Mouse (Mus musculus): ENCODE results near the gene Hist1h4m. TPM values are rescaled to one million over a fixed set of nuclear protein-coding genes. Genes with fewer than 3 reads are reported as not detected.
"Not testable (repeated sequence)": the region's sequence is repeated elsewhere in the genome, so short reads cannot be mapped to it uniquely, and the experiment has no call there.

Gene Hist1h4m
- polyA plus RNA-seq, 1 experiment from 2014 or later, result not detected

DNA sequence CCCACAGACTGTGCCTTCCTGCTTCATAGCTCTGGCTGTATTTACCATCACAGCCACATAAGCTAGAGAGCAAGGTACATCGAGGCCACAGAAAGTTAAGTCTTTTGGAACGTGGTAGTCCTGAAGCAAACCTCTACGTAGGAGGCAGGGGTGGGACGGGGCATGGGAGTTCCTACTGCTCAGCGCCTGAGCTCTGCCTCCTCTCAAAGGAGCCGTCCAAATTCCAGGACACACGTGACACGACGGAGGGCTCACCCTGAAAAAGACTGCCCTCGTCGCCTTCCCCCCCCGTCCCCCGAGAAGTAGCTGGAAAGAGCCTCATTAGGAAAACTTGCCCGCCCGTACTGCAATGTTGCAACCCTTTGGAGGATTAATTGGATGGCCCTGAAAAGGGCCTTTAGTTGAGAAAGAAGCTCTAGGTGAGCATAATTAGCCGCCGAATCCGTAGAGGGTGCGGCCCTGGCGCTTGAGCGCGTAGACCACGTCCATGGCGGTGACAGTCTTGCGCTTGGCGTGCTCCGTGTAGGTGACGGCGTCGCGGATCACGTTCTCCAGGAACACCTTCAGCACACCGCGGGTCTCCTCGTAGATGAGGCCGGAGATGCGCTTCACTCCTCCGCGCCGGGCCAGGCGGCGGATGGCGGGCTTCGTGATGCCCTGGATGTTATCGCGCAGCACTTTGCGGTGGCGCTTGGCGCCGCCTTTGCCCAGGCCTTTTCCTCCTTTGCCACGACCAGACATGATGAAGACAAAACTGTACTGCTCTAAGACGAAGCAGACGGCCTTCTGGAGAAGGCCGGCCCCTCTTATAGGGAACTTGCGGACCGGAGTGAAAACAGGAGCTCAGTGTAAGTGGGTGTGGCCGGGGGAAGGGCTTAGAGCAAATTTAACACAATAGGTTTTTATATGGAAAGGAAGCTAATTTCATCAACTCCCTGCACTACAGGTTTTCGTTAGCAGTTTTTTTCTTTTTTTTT lies 20.2 kb downstream of the Hist1h4m start, which contains the start of gene Hist1h4n:
Gene Hist1h4n, minus strand, starts transcription at position 779 of the 977 bp plus-strand sequence.
- 0% methylated on average over 18 of the region's 58 CpGs for WGBS
- not testable (repeated sequence) for H3K9me3 ChIP-seq (ENCODE audit: control insufficient read depth, low read length); H3K4me2 ChIP-seq (replicated peaks; ENCODE audit: low read depth, low read length); H3K36me3 ChIP-seq (ENCODE audit: control insufficient read depth, insufficient read depth, low read length); H3K9ac ChIP-seq (ENCODE audit: low read depth, low read length); H3K27me3 ChIP-seq (ENCODE audit: control insufficient read depth, insufficient read depth, low read length); H3K4me1 ChIP-seq (ENCODE audit: control insufficient read depth, insufficient read depth, low read length)
- peak; percentile 88 for ATAC-seq (ENCODE audit: low FRiP score, low TSS enrichment)
- H3K4me3 ChIP-seq (ENCODE audit: low read length), result peak within 1 kb of the TSS; percentile 10; the same call in 1 of the 2 replicates
- H3K27ac ChIP-seq (ENCODE audit: low read depth, low read length), result 0 out of 2 replicates have a peak within 1 kb of the TSS, but pooled peaks have one; percentile 59

DNA sequence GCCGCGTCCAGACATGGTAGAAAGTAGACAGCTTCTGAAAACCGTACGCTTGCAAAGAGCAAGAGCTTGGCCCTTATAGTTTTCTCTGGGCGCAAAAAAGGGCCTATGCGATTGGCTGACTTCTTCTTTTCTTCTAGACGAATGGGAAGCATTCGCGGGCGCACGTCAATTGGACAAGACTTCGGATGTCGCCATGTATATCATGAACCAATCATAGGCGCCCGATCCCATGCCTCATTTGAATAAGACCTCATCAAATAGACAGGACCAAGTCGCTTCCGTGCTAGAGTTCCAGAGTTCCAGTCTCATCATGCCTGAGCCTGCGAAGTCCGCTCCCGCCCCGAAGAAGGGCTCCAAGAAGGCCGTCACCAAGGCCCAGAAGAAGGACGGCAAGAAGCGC lies 21.9 kb downstream of the Hist1h4m start, which contains the start of the genes Hist1h2ap and Hist1h2br:
Gene Hist1h2ap, minus strand, starts transcription at position 47 of the 400 bp plus-strand sequence.
Gene Hist1h2br, plus strand, starts transcription at position 283 of the 400 bp plus-strand sequence.
- WGBS, result no CpG with 5 or more reads among the region's 24 CpGs
- not testable (repeated sequence) for H3K4me3 ChIP-seq (ENCODE audit: low read length)
- peak; percentile 95 for ATAC-seq (ENCODE audit: low FRiP score, low TSS enrichment)

DNA sequence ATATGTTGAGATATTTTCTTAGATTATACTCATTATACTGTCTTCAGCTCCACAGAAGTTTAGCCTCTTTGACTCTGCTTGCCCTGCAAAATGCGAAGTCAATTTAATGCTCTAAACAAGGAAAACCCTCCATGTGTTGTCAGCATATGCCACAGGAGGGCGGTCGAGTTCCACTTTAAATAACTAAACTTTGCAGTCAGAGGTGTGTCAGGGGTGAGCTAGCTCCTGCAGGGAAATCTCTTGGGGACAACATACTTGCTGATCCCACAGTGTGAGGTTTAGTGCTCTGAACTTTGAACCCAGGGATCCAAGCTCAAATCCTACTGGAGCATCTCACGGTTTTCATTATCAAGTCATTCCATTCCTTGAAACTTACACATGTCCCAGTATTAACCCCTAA lies 29.0 kb downstream of the Hist1h4m start:
- peak; percentile 74 for ATAC-seq (ENCODE audit: low FRiP score, low TSS enrichment)
- not testable (repeated sequence) for H3K9me3 ChIP-seq (ENCODE audit: control insufficient read depth, low read length); H3K4me3 ChIP-seq (ENCODE audit: low read length); H3K9ac ChIP-seq (ENCODE audit: low read depth, low read length); H3K27me3 ChIP-seq (ENCODE audit: control insufficient read depth, insufficient read depth, low read length); H3K27ac ChIP-seq (ENCODE audit: low read depth, low read length); H3K4me2 ChIP-seq (replicated peaks; ENCODE audit: low read depth, low read length); H3K36me3 ChIP-seq (ENCODE audit: control insufficient read depth, insufficient read depth, low read length); H3K4me1 ChIP-seq (ENCODE audit: control insufficient read depth, insufficient read depth, low read length)
- WGBS, result no CpG with 5 or more reads among the region's 4 CpGs

More for the DNA sequence above, 21.9 kb downstream of the Hist1h4m start, which contains the start of the genes Hist1h2ap and Hist1h2br:
- not testable (repeated sequence) for H3K27ac ChIP-seq (ENCODE audit: low read depth, low read length); H3K4me2 ChIP-seq (replicated peaks; ENCODE audit: low read depth, low read length); H3K9me3 ChIP-seq (ENCODE audit: control insufficient read depth, low read length); H3K9ac ChIP-seq (ENCODE audit: low read depth, low read length); H3K4me1 ChIP-seq (ENCODE audit: control insufficient read depth, insufficient read depth, low read length); H3K27me3 ChIP-seq (ENCODE audit: control insufficient read depth, insufficient read depth, low read length); H3K36me3 ChIP-seq (ENCODE audit: control insufficient read depth, insufficient read depth, low read length)

DNA sequence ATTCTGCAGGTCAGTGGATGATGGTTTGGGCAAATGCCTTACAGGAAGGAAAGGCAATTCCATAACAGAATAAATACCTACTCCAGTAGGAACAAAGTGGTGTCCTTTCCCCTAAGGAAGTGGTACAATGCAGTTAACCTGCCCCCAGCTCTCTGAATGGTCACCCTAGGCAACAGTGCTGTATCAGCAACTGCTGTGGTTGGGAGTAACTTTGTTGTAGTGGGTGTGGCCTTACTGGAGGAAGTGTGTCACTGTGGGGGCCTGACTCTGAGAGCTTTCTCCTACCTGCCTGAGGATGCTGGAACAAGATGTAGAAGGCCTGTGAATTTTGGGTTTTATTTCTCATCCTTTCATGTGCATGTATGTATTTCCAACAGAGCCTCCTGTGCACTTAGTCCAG lies 34.8 kb downstream of the Hist1h4m start:
- ATAC-seq (ENCODE audit: low FRiP score, low TSS enrichment); H3K9ac ChIP-seq (ENCODE audit: low read depth, low read length); H3K4me2 ChIP-seq (replicated peaks; ENCODE audit: low read depth, low read length); H3K36me3 ChIP-seq (ENCODE audit: control insufficient read depth, insufficient read depth, low read length); H3K27me3 ChIP-seq (ENCODE audit: control insufficient read depth, insufficient read depth, low read length); H3K27ac ChIP-seq (ENCODE audit: low read depth, low read length); H3K4me1 ChIP-seq (ENCODE audit: control insufficient read depth, insufficient read depth, low read length); H3K4me3 ChIP-seq (ENCODE audit: low read length); H3K9me3 ChIP-seq (ENCODE audit: control insufficient read depth, low read length): not testable (repeated sequence)

DNA sequence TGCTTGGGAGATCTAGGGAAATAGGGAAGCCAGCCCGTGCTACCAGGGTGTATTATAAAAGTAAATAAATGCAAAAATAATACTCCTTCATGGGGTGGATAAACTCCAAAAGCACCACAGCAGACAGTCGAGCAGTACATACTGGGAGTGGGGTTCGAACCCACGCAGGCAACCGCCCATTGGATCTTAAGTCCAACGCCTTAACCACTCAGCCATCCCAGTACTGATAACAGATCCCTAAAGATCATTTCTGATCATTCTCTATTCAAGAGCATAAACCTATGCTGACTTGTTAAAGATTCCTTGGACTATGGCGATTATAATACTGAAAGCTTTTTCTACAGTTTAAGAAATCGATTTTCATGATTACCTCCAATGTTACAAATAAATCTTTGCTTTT lies 36.3 kb downstream of the Hist1h4m start:
- no peaks in the 10 kb centered on the region for H3K4me1 ChIP-seq (ENCODE audit: control insufficient read depth, insufficient read depth, low read length)
- H3K36me3 ChIP-seq (ENCODE audit: control insufficient read depth, insufficient read depth, low read length), result no peaks in the 10 kb centered on the region
- H3K27ac ChIP-seq (ENCODE audit: low read depth, low read length), result no peak overlapping the region
- ATAC-seq (ENCODE audit: low FRiP score, low TSS enrichment), result no peak
- H3K27me3 ChIP-seq (ENCODE audit: control insufficient read depth, insufficient read depth, low read length), result no peaks in the 10 kb centered on the region
- 26% methylated on average over 8 of the region's 8 CpGs for WGBS
- no peak overlapping the region for H3K4me3 ChIP-seq (ENCODE audit: low read length)
- H3K4me2 ChIP-seq (replicated peaks; ENCODE audit: low read depth, low read length), result no peak overlapping the region
- no peak overlapping the region for H3K9ac ChIP-seq (ENCODE audit: low read depth, low read length)
- no peaks in the 10 kb centered on the region for H3K9me3 ChIP-seq (ENCODE audit: control insufficient read depth, low read length)

DNA sequence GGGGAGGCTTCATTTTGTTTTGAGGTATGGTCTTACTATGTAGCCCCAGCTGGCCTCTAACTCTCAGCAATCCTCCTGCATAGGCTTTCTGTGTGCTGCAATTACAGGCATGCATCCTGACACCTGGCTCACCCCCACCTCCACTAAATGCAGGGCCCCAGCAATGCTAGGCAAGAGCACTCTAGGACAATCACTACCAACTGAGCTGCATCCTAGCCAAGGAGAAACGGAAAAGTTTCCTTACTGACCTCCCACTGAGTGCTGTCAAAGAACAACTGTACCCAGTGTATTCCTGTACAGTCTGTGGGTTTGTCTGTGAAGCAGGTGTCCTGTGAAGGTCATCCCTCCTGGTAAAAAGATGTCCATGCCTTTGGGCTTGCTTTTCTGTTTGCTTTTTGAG lies 39.1 kb downstream of the Hist1h4m start:
- H3K4me1 ChIP-seq (ENCODE audit: control insufficient read depth, insufficient read depth, low read length); H3K27me3 ChIP-seq (ENCODE audit: control insufficient read depth, insufficient read depth, low read length); H3K9ac ChIP-seq (ENCODE audit: low read depth, low read length); H3K4me2 ChIP-seq (replicated peaks; ENCODE audit: low read depth, low read length); H3K9me3 ChIP-seq (ENCODE audit: control insufficient read depth, low read length); ATAC-seq (ENCODE audit: low FRiP score, low TSS enrichment); H3K36me3 ChIP-seq (ENCODE audit: control insufficient read depth, insufficient read depth, low read length); H3K27ac ChIP-seq (ENCODE audit: low read depth, low read length); H3K4me3 ChIP-seq (ENCODE audit: low read length): not testable (repeated sequence)
- 60% methylated on average over 1 of the region's 1 CpGs for WGBS

DNA sequence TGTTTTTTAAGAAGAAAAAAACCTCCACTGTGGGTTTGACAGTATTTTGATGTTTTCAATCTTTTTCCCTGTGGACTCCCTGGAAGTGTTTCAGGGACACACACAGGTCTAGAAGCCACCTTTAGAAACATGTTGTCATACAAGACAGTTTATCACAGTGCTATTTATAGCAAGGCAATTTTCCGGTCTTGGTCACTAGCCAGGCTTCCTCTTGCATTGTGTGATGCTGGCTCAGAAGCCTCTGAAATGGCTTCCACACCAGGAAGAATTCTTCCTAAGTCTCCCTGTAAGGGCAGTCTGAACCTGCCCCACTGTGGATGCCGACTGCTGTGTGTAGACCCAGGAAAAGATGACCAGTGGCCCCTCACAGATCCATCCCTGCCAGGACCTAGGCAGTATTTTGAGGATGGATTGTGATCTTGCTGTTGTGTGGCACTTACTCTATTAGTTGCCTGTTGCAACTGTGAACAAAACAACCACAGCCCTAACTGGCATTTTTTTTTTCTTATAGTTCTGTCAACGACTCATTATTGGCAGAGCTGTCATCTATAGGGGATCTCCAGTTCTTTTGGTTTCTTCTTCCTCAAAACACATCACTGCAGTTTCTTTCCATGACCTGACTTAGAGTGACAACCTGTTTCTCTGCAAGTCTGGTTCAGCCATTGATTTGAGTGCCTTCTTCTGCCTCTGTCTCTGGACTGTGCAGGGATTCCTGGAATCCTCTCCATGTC lies 40.8 kb downstream of the Hist1h4m start:
- H3K27ac ChIP-seq (ENCODE audit: low read depth, low read length), result no peak overlapping the region
- ATAC-seq (ENCODE audit: low FRiP score, low TSS enrichment), result no peak
- 59% methylated on average over 3 of the region's 3 CpGs for WGBS

DNA sequence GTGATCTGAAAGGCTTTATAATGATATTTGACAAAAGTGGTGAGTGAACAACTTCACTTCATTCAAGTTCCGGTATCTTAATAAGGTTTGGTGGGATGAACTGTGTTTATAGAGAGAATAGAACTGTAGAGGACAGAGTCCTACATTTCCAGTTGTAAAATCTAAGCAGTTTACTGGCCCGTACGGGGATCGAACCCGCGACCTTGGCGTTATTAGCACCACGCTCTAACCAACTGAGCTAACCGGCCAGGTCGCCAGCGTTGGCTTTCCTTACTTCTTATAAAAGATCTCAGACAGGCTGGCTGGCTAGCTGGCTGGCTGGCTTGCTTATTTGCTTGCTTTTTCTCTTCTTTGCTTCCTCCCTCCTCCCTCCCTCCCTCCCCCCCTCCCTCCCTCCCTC lies 43.6 kb downstream of the Hist1h4m start:
- no peaks in the 10 kb centered on the region for H3K4me1 ChIP-seq (ENCODE audit: control insufficient read depth, insufficient read depth, low read length)
- ATAC-seq (ENCODE audit: low FRiP score, low TSS enrichment), result peak; percentile 78
- H3K36me3 ChIP-seq (ENCODE audit: control insufficient read depth, insufficient read depth, low read length), result no peaks in the 10 kb centered on the region
- H3K9ac ChIP-seq (ENCODE audit: low read depth, low read length), result peak overlapping the region; percentile 42; the same call in 1 of the 2 replicates
- H3K27me3 ChIP-seq (ENCODE audit: control insufficient read depth, insufficient read depth, low read length), result no peaks in the 10 kb centered on the region
- H3K4me3 ChIP-seq (ENCODE audit: low read length), result peak overlapping the region; percentile 46
- H3K4me2 ChIP-seq (replicated peaks; ENCODE audit: low read depth, low read length), result peak overlapping the region; percentile 44
- H3K9me3 ChIP-seq (ENCODE audit: control insufficient read depth, low read length), result no peaks in the 10 kb centered on the region
- under 1% methylated on average over 11 of the region's 11 CpGs for WGBS
- H3K27ac ChIP-seq (ENCODE audit: low read depth, low read length), result no peak overlapping the region

More for the DNA sequence above, 40.8 kb downstream of the Hist1h4m start:
- H3K9ac ChIP-seq (ENCODE audit: low read depth, low read length), result no peak overlapping the region
- H3K36me3 ChIP-seq (ENCODE audit: control insufficient read depth, insufficient read depth, low read length), result no peaks in the 10 kb centered on the region
- no peaks in the 10 kb centered on the region for H3K27me3 ChIP-seq (ENCODE audit: control insufficient read depth, insufficient read depth, low read length)
- H3K9me3 ChIP-seq (ENCODE audit: control insufficient read depth, low read length), result no peaks in the 10 kb centered on the region
- no peak overlapping the region for H3K4me2 ChIP-seq (replicated peaks; ENCODE audit: low read depth, low read length)
- H3K4me1 ChIP-seq (ENCODE audit: control insufficient read depth, insufficient read depth, low read length), result no peaks in the 10 kb centered on the region
- H3K4me3 ChIP-seq (ENCODE audit: low read length), result no peak overlapping the region
